Mouse (Mus musculus): ENCODE measurements around the gene Pip4k2c. TPM values are rescaled to one million over a fixed set of nuclear protein-coding genes. Genes with fewer than 3 reads are reported as not detected.
A peak's percentile ranks its signal among the peaks of the same experiment; 100 is the strongest.
"Not testable (repeated sequence)": the region's sequence is repeated elsewhere in the genome, so short reads cannot be mapped to it uniquely, and the experiment has no call there.

Pip4k2c gene
- total and polyA plus RNA-seq, 2 experiments from 2014 or later: 15.1 to 18.3 TPM

DNA sequence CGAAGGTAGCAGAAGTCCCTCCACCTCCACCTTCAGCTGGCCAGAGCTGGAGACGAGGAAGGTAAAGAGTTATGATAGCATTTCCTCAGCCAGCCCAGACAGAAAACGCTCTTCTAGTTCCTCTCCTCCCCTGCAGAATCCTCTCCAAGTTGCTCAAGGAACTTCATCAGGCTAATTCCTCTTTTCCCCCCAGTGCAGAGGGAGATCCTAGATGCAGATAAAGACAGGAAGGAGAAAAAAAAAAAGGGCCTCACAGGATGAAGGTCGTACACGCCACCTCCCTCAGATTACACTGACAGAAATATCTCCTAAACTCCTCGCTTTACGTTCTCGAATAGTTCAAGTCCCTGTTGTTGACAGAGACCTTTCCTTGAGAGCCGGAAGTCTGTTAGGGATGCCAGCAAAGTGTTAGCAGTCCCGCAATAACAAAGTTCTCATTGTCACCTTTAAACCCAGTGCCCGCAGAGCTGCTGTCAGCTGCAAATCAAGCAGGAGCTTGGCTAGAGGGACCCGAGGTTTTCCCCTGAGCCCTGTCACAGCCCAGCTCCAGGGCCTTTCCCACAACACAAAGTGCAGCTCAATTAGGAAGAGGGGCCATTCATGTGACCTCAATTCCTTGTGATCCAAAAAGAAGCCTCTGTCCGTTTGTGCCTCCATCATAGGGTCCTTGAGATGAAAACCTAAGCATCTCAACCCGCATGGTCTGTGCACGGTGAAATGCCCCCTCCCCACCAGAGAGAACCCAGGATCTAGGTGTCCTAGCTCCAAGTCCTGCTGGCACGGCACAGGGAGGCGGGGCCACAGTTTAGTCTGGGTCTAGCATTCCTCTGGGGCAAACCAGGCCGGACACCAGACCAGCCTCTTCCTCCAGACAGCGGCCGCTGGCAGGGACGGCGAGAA is 16.7 kb downstream of the Pip4k2c start:
- DNase-seq (ENCODE audit: low spot score): no peak
- peaks cover 42% of the 10 kb centered on the region for H3K36me3 ChIP-seq (ENCODE audit: insufficient read depth, low read length)

DNA sequence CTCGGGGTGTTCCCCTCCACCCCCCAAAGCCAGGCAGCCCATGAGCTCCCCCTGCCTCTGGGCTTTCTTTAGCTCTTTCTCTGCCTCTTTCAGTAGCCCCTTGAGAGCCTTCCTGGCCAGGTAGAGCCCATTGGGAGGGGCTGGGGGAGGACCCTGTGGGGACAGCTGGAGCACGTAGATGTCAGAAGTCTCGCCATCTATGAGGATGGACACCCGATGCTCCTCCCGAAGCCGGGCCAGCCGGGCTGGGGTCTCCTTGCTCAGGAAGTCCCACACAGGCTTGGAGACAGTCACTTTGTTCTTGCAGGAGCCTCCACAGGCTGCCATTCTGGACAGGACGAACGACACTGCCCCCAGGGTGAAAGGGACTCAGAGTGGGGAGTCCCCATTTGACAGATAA is 18.4 kb downstream of the Pip4k2c start:
- Histone ChIP-seq H3K4me3 (ENCODE audit: low read depth, low read length) (no peak overlapping the region), H3K36me3 (ENCODE audit: insufficient read depth, low read length) (peaks cover 29% of the 10 kb centered on the region), H3K27ac (ENCODE audit: low read depth, low read length) (no peak overlapping the region), H3K27me3 (ENCODE audit: insufficient read depth, low read length) (no peaks in the 10 kb centered on the region), H3K4me2 (ENCODE audit: low read depth, low read length, poor library complexity, severe bottlenecking) (no peak overlapping the region), H3K9me3 (ENCODE audit: low read length) (no peaks in the 10 kb centered on the region), H3K4me1 (ENCODE audit: insufficient read depth, low read length) (peaks cover 8% of the 10 kb centered on the region), H3K9ac (replicated peaks; ENCODE audit: low read length, poor library complexity, severe bottlenecking) (no peak overlapping the region)
- 84% methylated on average over 8 of the region's 9 CpGs for WGBS
- no peak for DNase-seq (ENCODE audit: low spot score)
- no peak for ATAC-seq (ENCODE audit: low FRiP score)
- TF ChIP-seq CTCF (IDR thresholded peaks at IDR 0.05): no peak

More for the DNA sequence above, 16.7 kb downstream of the Pip4k2c start:
- 21% methylated on average over 22 of the region's 22 CpGs for WGBS
- no peaks in the 10 kb centered on the region for H3K9me3 ChIP-seq (ENCODE audit: low read length)
- H3K27ac ChIP-seq (ENCODE audit: low read depth, low read length): peak overlapping the region; percentile 92
- TF ChIP-seq CTCF (IDR thresholded peaks at IDR 0.05): no peak
- peak overlapping the region; percentile 100 for H3K9ac ChIP-seq (replicated peaks; ENCODE audit: low read length, poor library complexity, severe bottlenecking)
- H3K4me1 ChIP-seq (ENCODE audit: insufficient read depth, low read length): peaks cover 6% of the 10 kb centered on the region; the same call in 1 of the 2 replicates
- H3K4me3 ChIP-seq (ENCODE audit: low read depth, low read length): peak overlapping the region; percentile 91
- H3K27me3 ChIP-seq (ENCODE audit: insufficient read depth, low read length): no peaks in the 10 kb centered on the region
- H3K4me2 ChIP-seq (ENCODE audit: low read depth, low read length, poor library complexity, severe bottlenecking): peak overlapping the region; percentile 73
- peak; percentile 29 for ATAC-seq (ENCODE audit: low FRiP score)

DNA sequence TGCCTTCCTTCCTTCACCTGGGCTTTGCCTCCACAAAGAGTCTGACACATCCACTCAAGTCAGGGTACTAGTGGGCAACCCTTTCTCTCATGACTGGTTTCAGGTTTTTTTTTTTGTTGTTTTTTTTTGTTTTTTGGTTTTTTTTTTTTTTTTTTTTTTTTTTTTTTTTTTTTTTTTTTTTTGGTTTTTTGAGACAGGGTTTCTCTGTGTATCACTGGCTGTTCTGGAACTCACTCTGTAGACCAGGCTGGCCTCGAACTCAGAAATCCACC is 19.4 kb downstream of the Pip4k2c start:
- H3K4me2 ChIP-seq (ENCODE audit: low read depth, low read length, poor library complexity, severe bottlenecking); H3K9me3 ChIP-seq (ENCODE audit: low read length): not testable (repeated sequence)

DNA sequence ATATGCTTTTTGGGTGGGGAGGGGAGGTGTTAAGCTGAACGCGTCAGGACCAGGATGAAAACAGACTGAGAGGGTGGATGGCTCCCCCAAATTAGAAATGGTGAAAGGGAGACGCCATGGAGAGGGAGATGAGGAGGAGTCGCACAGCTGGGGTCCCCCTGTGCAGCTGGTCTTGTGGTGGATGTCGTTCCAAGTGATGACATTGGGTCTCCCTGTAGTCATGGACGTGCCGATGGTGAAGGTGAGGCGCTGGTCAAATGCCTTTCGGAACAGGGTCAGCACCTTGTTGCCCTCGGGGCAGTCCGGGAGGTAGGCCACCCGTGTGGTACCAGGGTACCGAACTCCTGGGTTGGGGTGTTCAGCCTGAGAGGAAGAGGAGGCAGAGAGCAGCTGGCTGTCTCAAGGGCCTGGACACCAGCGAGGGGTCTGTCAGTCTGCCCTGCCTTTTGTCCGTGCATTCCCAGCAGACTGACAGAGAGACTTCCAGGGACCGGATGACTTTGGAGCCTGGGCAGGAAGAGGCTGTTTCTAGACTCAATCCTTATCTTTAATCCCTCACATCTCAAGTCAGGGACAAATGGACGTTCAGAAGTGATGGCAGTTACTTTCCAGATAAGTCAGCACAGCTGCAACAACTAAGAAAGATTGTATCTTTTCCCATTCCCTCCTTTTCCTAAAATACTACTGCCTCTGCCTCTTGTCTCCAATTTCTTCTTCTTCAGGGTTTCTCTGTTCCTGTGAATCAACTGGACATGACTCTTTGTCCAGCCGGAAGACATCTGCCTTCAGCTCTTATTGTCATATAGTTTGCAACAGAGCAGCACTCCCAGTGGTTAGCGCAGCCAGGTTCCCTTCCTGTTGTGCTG is 20.0 kb downstream of the Pip4k2c start:
- WGBS: 72% methylated on average over 19 of the region's 19 CpGs
- Histone ChIP-seq H3K27me3 (ENCODE audit: insufficient read depth, low read length) (no peaks in the 10 kb centered on the region), H3K9me3 (ENCODE audit: low read length) (no peaks in the 10 kb centered on the region), H3K4me1 (ENCODE audit: insufficient read depth, low read length) (peaks cover 5% of the 10 kb centered on the region; the same call in 1 of the 2 replicates), H3K27ac (ENCODE audit: low read depth, low read length) (no peak overlapping the region), H3K4me2 (ENCODE audit: low read depth, low read length, poor library complexity, severe bottlenecking) (no peak overlapping the region), H3K36me3 (ENCODE audit: insufficient read depth, low read length) (peaks cover 23% of the 10 kb centered on the region), H3K4me3 (ENCODE audit: low read depth, low read length) (no peak overlapping the region), H3K9ac (replicated peaks; ENCODE audit: low read length, poor library complexity, severe bottlenecking) (no peak overlapping the region)
- no peak for TF ChIP-seq CTCF (IDR thresholded peaks at IDR 0.05)
- ATAC-seq (ENCODE audit: low FRiP score) (no peak), DNase-seq (ENCODE audit: low spot score) (no peak)

More for the DNA sequence above, 19.4 kb downstream of the Pip4k2c start:
- not testable (repeated sequence) for H3K9ac ChIP-seq (replicated peaks; ENCODE audit: low read length, poor library complexity, severe bottlenecking); H3K27ac ChIP-seq (ENCODE audit: low read depth, low read length); H3K4me3 ChIP-seq (ENCODE audit: low read depth, low read length); H3K4me1 ChIP-seq (ENCODE audit: insufficient read depth, low read length); DNase-seq (ENCODE audit: low spot score); ATAC-seq (ENCODE audit: low FRiP score); H3K27me3 ChIP-seq (ENCODE audit: insufficient read depth, low read length)
- WGBS: 83% methylated on average over 1 of the region's 1 CpGs
- peaks cover 23% of the 10 kb centered on the region for H3K36me3 ChIP-seq (ENCODE audit: insufficient read depth, low read length)

DNA sequence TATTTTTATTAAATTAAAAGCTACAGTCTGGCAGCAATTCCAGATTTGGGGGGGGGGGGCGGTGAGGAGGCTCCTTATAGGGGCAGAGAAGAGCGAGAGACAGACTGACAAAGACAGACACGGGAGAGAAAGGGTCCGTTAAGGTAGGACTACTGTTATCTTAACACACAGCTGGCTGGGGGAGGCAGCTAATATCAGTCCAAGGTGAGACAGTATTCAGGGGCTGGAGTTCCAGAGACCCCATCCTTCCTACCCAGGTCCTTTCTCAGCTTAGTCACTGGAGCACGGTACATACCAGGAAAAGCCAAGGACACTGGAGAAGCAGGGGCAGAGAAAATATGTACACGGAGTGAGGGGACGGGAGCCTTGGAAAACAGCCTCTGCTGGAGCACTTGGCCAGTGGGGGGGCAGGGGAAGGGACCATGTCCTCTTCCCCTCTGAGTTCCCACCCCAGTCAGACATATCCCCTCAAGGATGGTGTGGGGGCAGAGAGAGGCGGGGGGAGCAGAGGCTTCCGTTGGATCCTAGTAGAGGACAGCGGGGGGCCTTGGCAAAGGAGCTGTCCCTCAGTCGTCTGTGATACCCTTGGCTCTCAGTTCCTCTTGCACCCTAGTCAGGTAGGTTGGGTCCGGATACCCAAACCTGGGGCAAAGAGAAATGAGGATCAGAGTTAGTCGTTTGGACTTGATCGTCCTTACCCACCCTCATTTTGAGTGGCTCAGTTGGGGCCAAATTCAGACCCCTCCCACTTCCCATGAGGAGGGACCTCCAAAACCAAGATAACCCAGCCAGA is 20.8 kb downstream of the Pip4k2c start:
- WGBS: 38% methylated on average over 13 of the region's 14 CpGs
- DNase-seq (ENCODE audit: low spot score) (no peak), ATAC-seq (ENCODE audit: low FRiP score) (no peak)
- no peaks in the 10 kb centered on the region for H3K27me3 ChIP-seq (ENCODE audit: insufficient read depth, low read length)
- H3K9ac ChIP-seq (replicated peaks; ENCODE audit: low read length, poor library complexity, severe bottlenecking): no peak overlapping the region
- peaks cover 23% of the 10 kb centered on the region for H3K36me3 ChIP-seq (ENCODE audit: insufficient read depth, low read length)
- no peak for TF ChIP-seq CTCF (IDR thresholded peaks at IDR 0.05)
- H3K4me3 ChIP-seq (ENCODE audit: low read depth, low read length): no peak overlapping the region
- H3K4me1 ChIP-seq (ENCODE audit: insufficient read depth, low read length): peaks cover 3% of the 10 kb centered on the region; the same call in 1 of the 2 replicates
- H3K4me2 ChIP-seq (ENCODE audit: low read depth, low read length, poor library complexity, severe bottlenecking): no peak overlapping the region
- H3K9me3 ChIP-seq (ENCODE audit: low read length): no peaks in the 10 kb centered on the region
- H3K27ac ChIP-seq (ENCODE audit: low read depth, low read length): no peak overlapping the region
